Mouse (Mus musculus) C2C12 (cell line): Measurements from ENCODE around the gene Osbpl9.

ENCODE experiments used
- CTCF ChIP-seq: IDR thresholded peaks from one replicate; pipeline ENCODE4 v1.5.1; 2011; ENCODE audit not compliant: control insufficient read depth, insufficient read depth, insufficient read length
- USF1 ChIP-seq: IDR thresholded peaks from one replicate; pipeline ENCODE4 v1.6.1; 2011; ENCODE audit warnings: low read depth, mild to moderate bottlenecking, control low read depth, moderate library complexity

GRCm38 (mm10) chr4:109185616-109186405 is 16.3 kb downstream of the Osbpl9 start:
- TF ChIP-seq CTCF (no peak), USF1 (no peak)
